Mouse (Mus musculus) heart, embryonic 16.5 days (tissue): ENCODE measurements around the gene Cdc20b. TPM values are rescaled to one million over a fixed set of nuclear protein-coding genes. Genes with fewer than 3 reads are reported as not detected.
"Not testable (repeated sequence)": the region's sequence is repeated elsewhere in the genome, so short reads cannot be mapped to it uniquely, and the experiment has no call there.

ENCODE experiments used
- ATAC-seq: fragments of 200-750 bp; cut with Nextera tagmentation; replicated peaks from 2 replicates; pipeline ENCODE4 v1.8.0; 2017; ENCODE audit warnings: moderate number of reproducible peaks; ENCODE audit not compliant: insufficient read depth, low FRiP score; ENCODE audit errors: extremely low read depth
- H3K27ac ChIP-seq: fragments of 300-500 bp; sonication (generic); 2 replicates; pipeline ENCODE4 v1.5.1; 2014; ENCODE audit warnings: mild to moderate bottlenecking, low read length, control low read depth, moderate library complexity
- H3K27me3 ChIP-seq: fragments of 300-500 bp; sonication (generic); 2 replicates; pipeline ENCODE4 v1.6.1; 2014; ENCODE audit warnings: low read length, mixed read lengths; ENCODE audit not compliant: control insufficient read depth, insufficient read depth
- H3K36me3 ChIP-seq: fragments of 300-500 bp; sonication (generic); 2 replicates; pipeline ENCODE4 v1.6.1; 2014; ENCODE audit not compliant: control insufficient read depth, insufficient read depth
- H3K4me1 ChIP-seq: fragments of 300-500 bp; sonication (generic); 2 replicates; pipeline ENCODE4 v1.6.1; 2014; ENCODE audit warnings: low read length, mixed read lengths; ENCODE audit not compliant: control insufficient read depth, insufficient read depth
- H3K4me2 ChIP-seq: fragments of 300-500 bp; sonication (generic); 2 replicates; pipeline ENCODE4 v1.6.1; 2014; ENCODE audit warnings: low read depth, mild to moderate bottlenecking, control low read depth, low read length
- H3K4me3 ChIP-seq: fragments of 300-500 bp; sonication (generic); 2 replicates; pipeline ENCODE4 v1.5.1; 2014; ENCODE audit warnings: mild to moderate bottlenecking, control low read depth, low read length
- H3K9ac ChIP-seq: fragments of 300-500 bp; sonication (generic); 2 replicates; pipeline ENCODE4 v1.6.1; 2014; ENCODE audit warnings: low read length, control low read depth
- H3K9me3 ChIP-seq: fragments of 300-500 bp; sonication (generic); replicated peaks from 2 replicates; pipeline ENCODE4 v1.6.1; 2016; ENCODE audit warnings: low read length; ENCODE audit not compliant: control insufficient read depth
- WGBS: fragments of 180-500 bp; shearing (Covaris S2); extraction: QIAGEN DNeasy Blood & Tissue Kit; methylation state at CpG from one replicate; pipeline ENCODE4 v1.1.7; 2014; 5-methylcytosine and 5-hydroxymethylcytosine counted together
- polyA plus RNA-seq: library from polyadenylated mRNA; unstranded; fragments of >200 nt; fragmentation: Nextera tagmentation; extraction: Ambion mirVana; gene quantifications from 2 replicates; pipeline ENCODE4 v1.2.1, GENCODE M21; 2015

Cdc20b gene
- polyA plus RNA-seq, 1 experiment from 2014 or later, result 0.38 TPM

GRCm38 (mm10) chr13:113013174-113013953 is 21.5 kb upstream of the Cdc20b start:
- Histone ChIP-seq H3K9ac (peak overlapping the region; percentile 64; the same call in 1 of the 2 replicates), H3K4me3 (peak overlapping the region; percentile 57), H3K4me2 (peak overlapping the region; percentile 70)
- not testable (repeated sequence) for H3K27me3 ChIP-seq, H3K27ac ChIP-seq, H3K36me3 ChIP-seq, H3K4me1 ChIP-seq, H3K9me3 ChIP-seq
- 25% methylated on average over 18 of the region's 20 CpGs for WGBS
- ATAC-seq, result peak; percentile 37

- no peaks in the 10 kb centered on the region for H3K27me3 ChIP-seq
- no peaks in the 10 kb centered on the region for H3K9me3 ChIP-seq
- no peak overlapping the region for H3K4me3 ChIP-seq
- H3K4me2 ChIP-seq, result no peak overlapping the region
- H3K27ac ChIP-seq, result no peak overlapping the region
- no peaks in the 10 kb centered on the region for H3K4me1 ChIP-seq
- WGBS, result 76% methylated on average over 2 of the region's 2 CpGs
- no peaks in the 10 kb centered on the region for H3K36me3 ChIP-seq
- no peak overlapping the region for H3K9ac ChIP-seq
- no peak for ATAC-seq
These were observed 13.4 kb upstream of the Cdc20b start for GRCm38 (mm10) chr13:113021521-113021920.

GRCm38 (mm10) chr13:113022467-113022866 is 12.4 kb upstream of the Cdc20b start:
- Histone ChIP-seq H3K27me3 (no peaks in the 10 kb centered on the region), H3K36me3 (no peaks in the 10 kb centered on the region), H3K9ac (no peak overlapping the region), H3K4me3 (no peak overlapping the region), H3K4me1 (no peaks in the 10 kb centered on the region), H3K4me2 (no peak overlapping the region), H3K9me3 (no peaks in the 10 kb centered on the region), H3K27ac (no peak overlapping the region)
- 78% methylated on average over 8 of the region's 8 CpGs for WGBS
- ATAC-seq, result no peak

GRCm38 (mm10) chr13:113023274-113024143 is 11.4 kb upstream of the Cdc20b start:
- no peak overlapping the region for H3K4me2 ChIP-seq
- H3K4me1 ChIP-seq, result no peaks in the 10 kb centered on the region
- no peak overlapping the region for H3K27ac ChIP-seq
- H3K4me3 ChIP-seq, result no peak overlapping the region
- peak; percentile 49 for ATAC-seq
- H3K36me3 ChIP-seq, result no peaks in the 10 kb centered on the region
- H3K9me3 ChIP-seq, result no peaks in the 10 kb centered on the region
- WGBS, result 68% methylated on average over 17 of the region's 17 CpGs
- no peak overlapping the region for H3K9ac ChIP-seq
- H3K27me3 ChIP-seq, result peaks cover 4% of the 10 kb centered on the region; the same call in 1 of the 2 replicates

- WGBS, result 3% methylated on average over 7 of the region's 7 CpGs
- no peak overlapping the region for H3K27ac ChIP-seq
- peak overlapping the region; percentile 100 for H3K4me2 ChIP-seq
- peaks cover 17% of the 10 kb centered on the region for H3K4me1 ChIP-seq
- H3K4me3 ChIP-seq, result peak overlapping the region; percentile 72
- no peaks in the 10 kb centered on the region for H3K9me3 ChIP-seq
- ATAC-seq, result no peak
- H3K9ac ChIP-seq, result peak overlapping the region; percentile 70
- H3K36me3 ChIP-seq, result no peaks in the 10 kb centered on the region
- peaks cover 47% of the 10 kb centered on the region for H3K27me3 ChIP-seq
These were observed 3.6 kb upstream of the Cdc20b start for GRCm38 (mm10) chr13:113031351-113031750.

- Histone ChIP-seq H3K27me3 (peaks cover 47% of the 10 kb centered on the region), H3K4me1 (peaks cover 17% of the 10 kb centered on the region), H3K9ac (peak overlapping the region; percentile 70), H3K27ac (no peak overlapping the region), H3K9me3 (no peaks in the 10 kb centered on the region), H3K4me3 (peak overlapping the region; percentile 72), H3K4me2 (peak overlapping the region; percentile 100), H3K36me3 (no peaks in the 10 kb centered on the region)
- 0 out of 2 replicates have a peak, but pooled peaks have one; percentile 31 for ATAC-seq
- 1% methylated on average over 40 of the region's 40 CpGs for WGBS
These were observed 2.9 kb upstream of the Cdc20b start for GRCm38 (mm10) chr13:113031792-113032571.

GRCm38 (mm10) chr13:113032831-113033230 is 2.1 kb upstream of the Cdc20b start:
- Histone ChIP-seq H3K4me1 (peaks cover 17% of the 10 kb centered on the region), H3K36me3 (no peaks in the 10 kb centered on the region), H3K9ac (no peak overlapping the region), H3K27ac (no peak overlapping the region), H3K4me2 (no peak overlapping the region), H3K9me3 (no peaks in the 10 kb centered on the region), H3K4me3 (no peak overlapping the region), H3K27me3 (peaks cover 47% of the 10 kb centered on the region)
- no peak for ATAC-seq

- Histone ChIP-seq H3K36me3 (no peaks in the 10 kb centered on the region), H3K9me3 (no peaks in the 10 kb centered on the region), H3K4me2 (peak overlapping the region; percentile 94), H3K27me3 (peaks cover 38% of the 10 kb centered on the region), H3K4me1 (peaks cover 17% of the 10 kb centered on the region), H3K27ac (no peak overlapping the region), H3K9ac (peak overlapping the region; percentile 58; the same call in 1 of the 2 replicates), H3K4me3 (peak overlapping the region; percentile 63)
- WGBS, result 4% methylated on average over 11 of the region's 11 CpGs
- ATAC-seq, result no peak
These were observed 532 bp upstream of the Cdc20b start for GRCm38 (mm10) chr13:113034271-113034886.
